Mouse (Mus musculus) ES-E14 (cell line): ENCODE results near the gene Lcmt1. TPM values are rescaled to one million over a fixed set of nuclear protein-coding genes. Genes with fewer than 3 reads are reported as not detected.

Experiments used
- DNase-seq: peaks from one replicate; pipeline ENCODE4 v3.0.0-alpha.2; 2013; ENCODE audit warnings: low read depth, low spot score
- H3K27ac ChIP-seq: 2 replicates; pipeline ENCODE4 v1.5.1; 2012; ENCODE audit warnings: low read depth, mild to moderate bottlenecking, low read length, moderate library complexity, mixed read lengths; ENCODE audit not compliant: poor library complexity, insufficient read depth, severe bottlenecking
- H3K36me3 ChIP-seq: 2 replicates; pipeline ENCODE4 v1.6.1; 2012; ENCODE audit warnings: mild to moderate bottlenecking, low read length, moderate library complexity, mixed read lengths; ENCODE audit not compliant: control insufficient read depth, poor library complexity, insufficient read depth, severe bottlenecking
- H3K4me1 ChIP-seq, 2 experiments: fragments of 150-350 bp in 1 of 2; sonication (generic) in 1 of 2; 2 replicates each; pipeline ENCODE4 v1.6.1; 2012; ENCODE audit warnings: low read length in 2 of 2, mild to moderate bottlenecking in 1 of 2, mixed read lengths in 1 of 2; ENCODE audit not compliant: control insufficient read depth in 2 of 2, insufficient read depth in 2 of 2, poor library complexity in 1 of 2
- H3K4me3 ChIP-seq, 2 experiments: fragments of 150-350 bp in 1 of 2; sonication (generic) in 1 of 2; 2 replicates each; pipeline ENCODE4 v1.5.1; 2012; ENCODE audit warnings: low read length in 2 of 2, low read depth in 1 of 2, mild to moderate bottlenecking in 1 of 2, mixed read lengths in 1 of 2; ENCODE audit not compliant: insufficient read depth in 1 of 2, poor library complexity in 1 of 2, severe bottlenecking in 1 of 2
- H3K9ac ChIP-seq: 2 replicates; pipeline ENCODE4 v1.6.1; 2012; ENCODE audit warnings: low read depth, mild to moderate bottlenecking, low read length, mixed read lengths; ENCODE audit not compliant: poor library complexity, insufficient read depth, severe bottlenecking
- H3K9me3 ChIP-seq: fragments of 150-350 bp; sonication (generic); 2 replicates; pipeline ENCODE4 v1.6.1; 2012; ENCODE audit warnings: low read depth, mild to moderate bottlenecking, low read length; ENCODE audit not compliant: control insufficient read depth, insufficient read depth
- CHD2 ChIP-seq: IDR thresholded peaks from 2 replicates; pipeline ENCODE4 v1.6.1; 2014; ENCODE audit warnings: mild to moderate bottlenecking, low read depth, low read length, inconsistent platforms
- HCFC1 ChIP-seq: IDR thresholded peaks from 2 replicates; pipeline ENCODE4 v1.6.1; 2012; ENCODE audit warnings: low read length, inconsistent platforms, borderline replicate concordance; ENCODE audit not compliant: insufficient read depth
- MAFK ChIP-seq: IDR thresholded peaks from 2 replicates; pipeline ENCODE4 v1.6.1; 2014; ENCODE audit warnings: mild to moderate bottlenecking, low read depth, low read length, inconsistent platforms; ENCODE audit not compliant: insufficient read depth
- ZC3H11A ChIP-seq: IDR thresholded peaks from 2 replicates; pipeline ENCODE4 v1.6.1; 2012; ENCODE audit warnings: low read depth, mild to moderate bottlenecking, inconsistent platforms, low read length, borderline replicate concordance
- ZNF384 ChIP-seq: IDR thresholded peaks from 2 replicates; pipeline ENCODE4 v1.6.1; 2012; ENCODE audit warnings: low read depth, low read length, inconsistent platforms
- in situ Hi-C, 2 experiments: fragments of 600-800 bp; cut with MboI; formaldehyde crosslinking; loops; one replicate each; pipeline ENCODE4 v1.15.1; 2025; ENCODE audit warnings: low sequenced_read_pairs in 2 of 2, inconsistent platforms in 1 of 2; ENCODE audit not compliant: unreplicated experiment in 2 of 2
- total RNA-seq: library from RNA; depleted of rRNA; stranded (reverse); fragments of 300-350 nt; gene quantifications from 2 replicates; pipeline ENCODE4 v1.2.3, GENCODE M21; 2012

Gene Lcmt1
- total RNA-seq, 1 experiment = 31.8 TPM

- no peaks in the 10 kb centered on the region for H3K9me3 ChIP-seq
- no peak overlapping the region for H3K4me3 ChIP-seq
- no peak for TF ChIP-seq MAFK
- TF ChIP-seq HCFC1 = no peak
- no peak for TF ChIP-seq CHD2
- no peak overlapping the region for H3K9ac ChIP-seq
- no peak overlapping the region for H3K27ac ChIP-seq
- DNase-seq = no peak
- in situ Hi-C loops = loop anchor here in 1 of 2 experiments (25.0 kb wide), 2 partner anchors 247 to 422 kb away; partner anchors contain the start of gene Slc5a11
- H3K36me3 ChIP-seq = no peaks in the 10 kb centered on the region
- no peaks in the 10 kb centered on the region for H3K4me1 ChIP-seq
Measured at GRCm38 (mm10) chr7:123459247-123459646, 89.7 kb downstream of the Lcmt1 start.

GRCm38 (mm10) chr7:123461316-123461715 lies 91.7 kb downstream of the Lcmt1 start:
- H3K27ac ChIP-seq = no peak overlapping the region
- H3K4me3 ChIP-seq = no peak overlapping the region
- DNase-seq = no peak
- TF ChIP-seq CHD2 (no peak), ZNF384 (no peak), HCFC1 (no peak), ZC3H11A (no peak), MAFK (no peak)
- H3K9me3 ChIP-seq = no peaks in the 10 kb centered on the region
- no peaks in the 10 kb centered on the region for H3K4me1 ChIP-seq
- H3K36me3 ChIP-seq = no peaks in the 10 kb centered on the region
- no peak overlapping the region for H3K9ac ChIP-seq
- in situ Hi-C loops = loop anchor here (10.0 to 25.0 kb wide), 4 partner anchors 249 to 427 kb away; partner anchors contain the start of gene Slc5a11 (in 1 of the 2)

- TF ChIP-seq MAFK (no peak), ZC3H11A (no peak), ZNF384 (no peak), HCFC1 (no peak)
- Histone ChIP-seq H3K4me1 (no peaks in the 10 kb centered on the region), H3K4me3 (no peak within 1 kb of the TSS), H3K9ac (no peak within 1 kb of the TSS), H3K9me3 (no peaks in the 10 kb centered on the region), H3K27ac (no peak within 1 kb of the TSS), H3K36me3 (no peaks in the 10 kb centered on the region)
- in situ Hi-C loops = loop anchor here (10.0 to 25.0 kb wide), 4 partner anchors 250 to 427 kb away; partner anchors contain the start of gene Slc5a11 (in 1 of the 2)
- no peak for DNase-seq
Measured at GRCm38 (mm10) chr7:123462070-123462501, 92.5 kb downstream of the Lcmt1 start, which contains the start of gene Aqp8. Aqp8 (plus strand) TSS chr7:123462291.

- no peaks in the 10 kb centered on the region for H3K9me3 ChIP-seq
- in situ Hi-C loops = loop anchor here (10.0 to 25.0 kb wide), 4 partner anchors 251 to 429 kb away; partner anchors contain the start of gene Slc5a11 (in 1 of the 2)
- TF ChIP-seq HCFC1 = no peak
- TF ChIP-seq ZC3H11A = no peak
- no peak for TF ChIP-seq CHD2
- no peak for TF ChIP-seq ZNF384
- no peak for DNase-seq
- no peaks in the 10 kb centered on the region for H3K36me3 ChIP-seq
- no peak overlapping the region for H3K27ac ChIP-seq
- H3K4me3 ChIP-seq = no peak overlapping the region
- H3K9ac ChIP-seq = no peak overlapping the region
- no peaks in the 10 kb centered on the region for H3K4me1 ChIP-seq
Measured at GRCm38 (mm10) chr7:123463569-123463968, 94.0 kb downstream of the Lcmt1 start.
